Mouse (Mus musculus) midbrain, embryonic 11.5 days (tissue): Measurements from ENCODE around the gene Opa3. TPM values are rescaled to one million over a fixed set of nuclear protein-coding genes. Genes with fewer than 3 reads are reported as not detected.

Experiments
- ATAC-seq: fragments of 200-750 bp; cut with Nextera tagmentation; 2 replicates; pipeline ENCODE4 v1.8.0; 2017; ENCODE audit warnings: moderate TSS enrichment, moderate library complexity; ENCODE audit not compliant: low FRiP score
- DNase-seq: peaks from one replicate; pipeline ENCODE4 v3.0.0; 2015; ENCODE audit warnings: low spot score; ENCODE audit errors: missing footprints
- H3K27ac ChIP-seq: fragments of 300-500 bp; sonication (generic); 2 replicates; pipeline ENCODE4 v1.5.1; 2014; ENCODE audit warnings: low read depth, low read length
- H3K27me3 ChIP-seq: fragments of 300-500 bp; sonication (generic); 2 replicates; pipeline ENCODE4 v1.6.1; 2014; ENCODE audit warnings: mild to moderate bottlenecking, low read length, moderate library complexity, mixed read lengths; ENCODE audit not compliant: control insufficient read depth, insufficient read depth
- H3K36me3 ChIP-seq: fragments of 300-500 bp; sonication (generic); 2 replicates; pipeline ENCODE4 v1.6.1; 2014; ENCODE audit warnings: mild to moderate bottlenecking, low read length, moderate library complexity, mixed read lengths; ENCODE audit not compliant: control insufficient read depth, insufficient read depth
- H3K4me1 ChIP-seq: fragments of 300-500 bp; sonication (generic); 2 replicates; pipeline ENCODE4 v1.6.1; 2014; ENCODE audit warnings: low read length; ENCODE audit not compliant: control insufficient read depth, insufficient read depth
- H3K4me2 ChIP-seq: fragments of 300-500 bp; sonication (generic); 2 replicates; pipeline ENCODE4 v1.6.1; 2014; ENCODE audit warnings: mild to moderate bottlenecking, moderate library complexity
- H3K4me3 ChIP-seq: fragments of 300-500 bp; sonication (generic); 2 replicates; pipeline ENCODE4 v1.5.1; 2014; ENCODE audit warnings: low read depth, low read length
- H3K9ac ChIP-seq: fragments of 300-500 bp; sonication (generic); 2 replicates; pipeline ENCODE4 v1.6.1; 2014; ENCODE audit warnings: low read length
- H3K9me3 ChIP-seq: fragments of 300-500 bp; sonication (generic); 2 replicates; pipeline ENCODE4 v1.6.1; 2016; ENCODE audit warnings: low read length; ENCODE audit not compliant: control insufficient read depth
- WGBS: fragments of 180-500 bp; shearing (Covaris S2); extraction: QIAGEN DNeasy Blood & Tissue Kit; methylation state at CpG from one replicate; pipeline ENCODE4 v1.1.7; 2014; 5-methylcytosine and 5-hydroxymethylcytosine counted together
- polyA plus RNA-seq: library from polyadenylated mRNA; unstranded; fragments of >200 nt; fragmentation: Nextera tagmentation; extraction: Ambion mirVana; gene quantifications from 2 replicates; pipeline ENCODE4 v1.2.1, GENCODE M21; 2014

Gene Opa3
- polyA plus RNA-seq, 1 experiment from 2014 or later, result 44.0 TPM

DNA sequence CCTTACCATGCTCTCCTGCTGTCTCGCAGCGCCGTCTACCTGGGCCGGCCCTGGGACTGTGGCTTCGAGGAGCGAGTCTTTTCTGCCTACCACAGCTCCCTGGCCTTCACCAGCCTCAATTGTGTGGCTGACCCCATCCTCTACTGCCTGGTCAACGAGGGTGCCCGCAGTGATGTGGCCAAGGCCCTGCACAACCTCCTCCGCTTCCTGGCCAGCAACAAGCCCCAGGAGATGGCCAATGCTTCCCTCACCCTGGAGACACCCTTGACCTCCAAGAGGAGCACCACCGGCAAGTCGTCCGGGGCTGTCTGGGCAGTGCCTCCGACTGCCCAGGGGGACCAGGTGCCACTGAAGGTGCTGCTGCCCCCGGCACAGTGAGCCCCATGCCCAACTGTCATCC, 5.3 kb upstream of the Opa3 start:
- Histone ChIP-seq H3K9ac (no peak overlapping the region), H3K4me1 (peaks cover 9% of the 10 kb centered on the region), H3K27me3 (no peaks in the 10 kb centered on the region), H3K9me3 (no peaks in the 10 kb centered on the region), H3K27ac (no peak overlapping the region), H3K36me3 (no peaks in the 10 kb centered on the region), H3K4me3 (no peak overlapping the region), H3K4me2 (no peak overlapping the region)
- ATAC-seq (no peak), DNase-seq (no peak)
- WGBS, result 89% methylated on average over 14 of the region's 14 CpGs

DNA sequence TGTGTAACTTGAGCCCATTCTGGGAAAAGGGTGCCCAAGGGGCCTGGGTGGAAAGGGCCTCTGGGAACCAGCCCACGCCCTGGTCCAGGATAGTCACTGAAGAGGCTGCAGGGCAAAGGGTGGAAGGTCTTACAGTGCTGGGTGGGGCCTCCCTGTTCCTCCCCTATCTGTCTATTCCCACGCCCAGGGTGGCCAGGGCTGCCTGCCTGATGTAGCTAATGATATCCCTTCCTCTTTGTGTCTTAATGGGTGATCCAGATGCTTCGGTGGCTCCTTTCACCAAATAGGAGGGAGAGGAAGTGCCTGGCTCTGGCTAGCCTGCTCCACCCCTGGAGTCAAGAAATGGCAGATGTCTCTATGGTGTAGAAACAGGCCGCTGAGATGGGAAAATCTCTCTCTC, 3.2 kb upstream of the Opa3 start:
- 78% methylated on average over 4 of the region's 4 CpGs for WGBS
- no peak overlapping the region for H3K9ac ChIP-seq
- no peak overlapping the region for H3K27ac ChIP-seq
- ATAC-seq, result no peak
- H3K36me3 ChIP-seq, result no peaks in the 10 kb centered on the region
- peaks cover 15% of the 10 kb centered on the region for H3K4me1 ChIP-seq
- DNase-seq, result no peak
- no peaks in the 10 kb centered on the region for H3K27me3 ChIP-seq
- no peak overlapping the region for H3K4me2 ChIP-seq
- no peaks in the 10 kb centered on the region for H3K9me3 ChIP-seq
- no peak overlapping the region for H3K4me3 ChIP-seq

DNA sequence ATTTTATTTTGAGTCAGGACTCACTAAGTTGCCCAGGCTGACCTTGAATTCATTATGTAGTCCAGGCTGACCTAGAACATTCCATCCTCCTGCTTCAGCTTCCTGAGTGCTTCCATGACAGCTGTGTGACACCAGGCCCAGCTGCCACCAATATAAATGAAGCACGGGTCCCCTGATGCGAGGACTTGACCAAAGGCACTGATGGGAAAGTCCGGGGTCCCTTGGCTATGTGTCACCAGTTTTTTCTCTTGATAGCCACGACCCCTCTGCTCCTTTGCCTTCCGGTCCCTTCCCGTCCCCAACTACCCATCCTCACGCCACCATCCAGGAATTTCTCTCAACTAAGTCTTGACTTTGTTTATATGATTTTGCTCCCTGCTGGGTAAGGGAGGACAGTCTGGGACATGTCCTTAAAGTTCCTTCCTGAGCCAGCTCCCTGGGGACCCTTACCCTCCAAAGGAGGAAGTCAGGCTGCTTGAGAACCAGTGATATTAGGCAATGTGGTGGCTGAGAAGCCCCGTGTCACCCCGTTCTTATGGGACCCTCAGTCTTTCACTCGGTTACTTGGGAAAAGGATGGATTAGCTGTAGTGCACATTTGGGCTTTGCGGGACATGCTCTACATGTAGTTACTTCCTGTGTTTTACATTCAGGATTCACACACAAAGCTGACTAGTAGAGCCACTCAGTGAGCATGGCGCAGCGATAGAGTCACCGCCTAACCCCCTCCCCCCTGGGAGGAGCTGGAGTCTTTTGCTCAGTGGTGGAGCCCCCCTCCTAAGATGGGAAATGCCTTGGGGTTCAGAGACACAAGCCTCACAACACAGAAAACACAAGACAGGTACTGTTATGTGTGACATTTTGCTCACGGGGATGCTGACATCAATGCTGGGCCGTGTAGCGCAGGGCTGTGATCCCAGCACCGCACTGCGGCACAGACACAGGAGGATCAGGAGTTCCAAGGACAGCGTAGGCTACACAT, 1.0 kb upstream of the Opa3 start:
- Histone ChIP-seq H3K9ac (peak overlapping the region; percentile 60), H3K36me3 (no peaks in the 10 kb centered on the region), H3K4me1 (peaks cover 15% of the 10 kb centered on the region), H3K27me3 (no peaks in the 10 kb centered on the region), H3K9me3 (no peaks in the 10 kb centered on the region), H3K4me2 (peak overlapping the region; percentile 78), H3K27ac (peak overlapping the region; percentile 45), H3K4me3 (peak overlapping the region; percentile 60)
- ATAC-seq, result peak; percentile 40
- peak; percentile 91 for DNase-seq
- WGBS, result 21% methylated on average over 20 of the region's 20 CpGs

DNA sequence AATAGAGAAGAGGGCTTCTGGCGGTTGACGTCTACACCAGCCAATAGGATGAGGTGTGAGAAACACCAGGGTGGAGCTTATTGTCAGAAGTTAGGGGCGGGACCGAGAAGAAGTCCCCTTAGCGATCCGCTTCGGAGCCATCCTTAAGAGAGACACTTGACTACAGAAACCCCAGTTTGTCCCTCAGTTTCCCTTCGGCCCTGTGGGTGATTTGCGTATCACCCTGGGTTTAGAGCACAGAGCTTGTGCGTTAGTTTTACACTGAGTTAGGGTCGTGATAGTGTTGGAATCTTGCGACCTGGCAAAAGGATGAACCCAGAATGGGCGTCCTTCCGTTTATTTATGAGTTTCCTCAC, 637 bp downstream of the Opa3 start:
- ATAC-seq (no peak), DNase-seq (no peak)
- H3K4me1 ChIP-seq, result peaks cover 15% of the 10 kb centered on the region
- H3K9ac ChIP-seq, result peak overlapping the region; percentile 76
- no peaks in the 10 kb centered on the region for H3K36me3 ChIP-seq
- H3K27me3 ChIP-seq, result no peaks in the 10 kb centered on the region
- H3K27ac ChIP-seq, result peak overlapping the region; percentile 25; the same call in 1 of the 2 replicates
- under 1% methylated on average over 14 of the region's 14 CpGs for WGBS
- peak overlapping the region; percentile 78 for H3K4me2 ChIP-seq
- H3K9me3 ChIP-seq, result no peaks in the 10 kb centered on the region
- H3K4me3 ChIP-seq, result peak overlapping the region; percentile 60

DNA sequence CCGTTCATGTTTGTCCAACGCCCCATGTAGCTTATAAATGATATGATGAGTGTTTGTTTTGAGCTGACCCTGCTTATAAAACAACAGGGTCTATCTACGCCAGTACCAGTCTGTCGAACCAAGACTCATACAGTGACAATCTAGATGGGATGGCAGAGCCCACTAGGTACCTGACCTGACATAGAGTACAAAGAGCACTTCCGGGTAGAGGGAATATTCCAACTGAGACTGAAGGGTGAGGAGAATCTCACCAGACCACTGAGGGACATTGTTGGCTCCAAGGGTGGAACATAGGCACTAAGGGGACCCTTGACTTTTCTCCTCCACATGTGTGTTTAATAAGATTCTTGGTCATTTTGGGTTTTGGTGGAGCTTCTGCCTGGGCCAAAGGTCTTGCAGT, 1.3 kb downstream of the Opa3 start:
- H3K9me3 ChIP-seq, result no peaks in the 10 kb centered on the region
- no peak overlapping the region; the same call in 1 of the 2 replicates for H3K27ac ChIP-seq
- peak overlapping the region; percentile 76 for H3K9ac ChIP-seq
- ATAC-seq, result no peak
- peak overlapping the region; percentile 78 for H3K4me2 ChIP-seq
- H3K4me3 ChIP-seq, result peak overlapping the region; percentile 60
- no peaks in the 10 kb centered on the region for H3K27me3 ChIP-seq
- H3K4me1 ChIP-seq, result peaks cover 15% of the 10 kb centered on the region
- H3K36me3 ChIP-seq, result no peaks in the 10 kb centered on the region
- no peak for DNase-seq
- 49% methylated on average over 5 of the region's 5 CpGs for WGBS

DNA sequence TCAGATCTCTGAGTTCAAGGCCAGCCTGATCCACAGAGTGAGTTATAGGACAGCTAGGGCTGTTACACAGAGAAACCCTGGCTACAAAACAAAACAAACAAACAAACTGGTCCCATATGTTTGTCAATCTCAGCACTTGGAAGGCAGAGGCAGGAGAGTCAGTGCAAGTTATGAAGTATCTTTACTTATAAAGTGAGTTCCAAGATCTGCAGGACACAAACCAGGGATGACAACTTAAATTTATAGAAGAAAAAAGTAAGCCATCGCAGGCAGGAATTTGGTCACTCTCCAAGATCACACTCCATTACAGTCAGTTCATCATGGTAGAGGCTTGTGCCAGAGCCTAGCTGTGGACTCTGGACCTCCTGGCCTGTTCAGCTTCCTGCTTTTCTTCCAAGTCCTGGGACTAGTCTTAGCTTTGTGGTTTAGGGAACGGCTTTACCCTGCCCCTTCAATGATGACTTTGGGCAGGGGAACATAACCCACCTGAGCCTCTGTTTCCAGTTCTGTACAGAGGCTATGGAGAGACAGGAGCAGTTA, 2.0 kb downstream of the Opa3 start:
- H3K9me3 ChIP-seq, result no peaks in the 10 kb centered on the region
- no peak overlapping the region for H3K4me2 ChIP-seq
- WGBS, result 96% methylated on average over 2 of the region's 2 CpGs
- H3K27me3 ChIP-seq, result no peaks in the 10 kb centered on the region
- no peak overlapping the region for H3K4me3 ChIP-seq
- no peak overlapping the region for H3K27ac ChIP-seq
- ATAC-seq (no peak), DNase-seq (no peak)
- no peaks in the 10 kb centered on the region for H3K36me3 ChIP-seq
- H3K9ac ChIP-seq, result no peak overlapping the region
- peaks cover 15% of the 10 kb centered on the region for H3K4me1 ChIP-seq

DNA sequence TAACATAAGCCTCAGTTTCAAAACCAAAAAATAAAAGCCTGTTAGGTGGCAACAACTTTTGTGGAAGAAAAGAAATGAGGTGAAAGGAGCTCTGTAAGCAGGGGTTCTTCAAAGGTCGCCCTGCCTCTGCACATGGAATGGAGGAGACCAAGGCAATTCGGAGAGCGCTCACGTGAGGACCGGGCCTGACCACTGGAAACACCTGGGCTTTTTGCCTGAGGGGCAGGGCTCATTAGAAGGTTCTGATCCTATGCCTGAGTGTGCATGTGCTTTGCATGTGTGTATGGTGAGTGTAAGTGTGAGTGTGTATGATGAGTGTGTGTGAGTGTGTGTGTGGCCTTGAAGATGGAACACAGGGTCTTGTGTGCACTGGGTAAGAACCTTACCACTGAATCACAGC, 2.8 kb downstream of the Opa3 start:
- ATAC-seq, result no peak
- no peaks in the 10 kb centered on the region for H3K27me3 ChIP-seq
- no peak overlapping the region for H3K4me2 ChIP-seq
- 96% methylated on average over 5 of the region's 5 CpGs for WGBS
- no peak overlapping the region for H3K9ac ChIP-seq
- H3K9me3 ChIP-seq, result no peaks in the 10 kb centered on the region
- H3K27ac ChIP-seq, result no peak overlapping the region
- peaks cover 15% of the 10 kb centered on the region for H3K4me1 ChIP-seq
- no peak for DNase-seq
- H3K4me3 ChIP-seq, result no peak overlapping the region
- no peaks in the 10 kb centered on the region for H3K36me3 ChIP-seq

DNA sequence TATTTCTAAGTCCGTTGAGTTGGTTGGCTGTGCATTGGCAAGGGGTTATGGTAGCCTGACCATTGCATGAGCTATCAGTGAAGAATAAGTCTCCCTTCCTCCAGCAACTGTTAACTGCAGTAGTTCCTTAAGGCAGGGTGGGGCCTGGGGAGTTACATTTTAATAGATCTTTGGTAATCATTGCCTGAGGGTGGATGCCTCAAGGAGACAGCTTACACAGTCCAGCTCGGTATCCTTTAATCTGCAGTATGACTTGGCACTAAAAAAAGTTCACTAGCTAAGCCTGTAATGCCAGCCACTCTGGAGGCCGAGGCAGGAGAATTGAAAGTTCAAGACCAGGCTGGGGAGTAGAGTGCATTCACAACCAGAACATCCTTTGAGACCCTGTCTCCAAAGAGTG, 3.7 kb downstream of the Opa3 start:
- ATAC-seq, result no peak
- DNase-seq, result no peak
- Histone ChIP-seq H3K9me3 (no peaks in the 10 kb centered on the region), H3K36me3 (no peaks in the 10 kb centered on the region), H3K9ac (no peak overlapping the region), H3K27ac (no peak overlapping the region), H3K27me3 (no peaks in the 10 kb centered on the region), H3K4me2 (no peak overlapping the region), H3K4me1 (peaks cover 12% of the 10 kb centered on the region), H3K4me3 (no peak overlapping the region)
- 93% methylated on average over 3 of the region's 3 CpGs for WGBS

DNA sequence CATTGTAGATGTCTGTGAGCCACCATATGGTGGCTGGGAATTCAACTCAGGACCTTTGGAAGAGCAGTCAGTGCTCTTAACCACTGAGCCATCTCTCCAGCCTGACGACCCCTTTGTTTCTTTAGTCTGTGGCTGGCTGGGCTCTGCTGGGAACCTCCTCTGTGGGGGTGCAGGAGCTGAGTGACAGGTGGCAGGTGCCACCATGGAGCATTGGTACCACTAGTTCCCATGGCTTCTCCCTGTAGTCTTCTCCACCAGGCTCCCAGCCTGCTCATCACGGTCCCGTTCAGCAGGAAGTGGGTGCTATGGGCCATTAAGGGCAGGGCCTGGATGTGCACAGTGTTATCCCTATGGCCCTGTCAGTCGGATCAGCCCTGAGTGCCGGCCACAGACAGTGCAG, 6.5 kb downstream of the Opa3 start:
- Histone ChIP-seq H3K9me3 (no peaks in the 10 kb centered on the region), H3K4me3 (no peak overlapping the region), H3K36me3 (no peaks in the 10 kb centered on the region), H3K4me1 (peaks cover 1% of the 10 kb centered on the region), H3K27ac (no peak overlapping the region), H3K27me3 (no peaks in the 10 kb centered on the region), H3K9ac (no peak overlapping the region), H3K4me2 (no peak overlapping the region)
- DNase-seq, result no peak
- 89% methylated on average over 5 of the region's 5 CpGs for WGBS
- ATAC-seq, result no peak
